Mouse (Mus musculus) olfactory bulb, adult 2 months (tissue): Measurements from ENCODE around the gene Crb2.

ENCODE experiments used
- CTCF ChIP-seq: fragments of 200-500 bp; IDR thresholded peaks from 2 replicates; pipeline ENCODE4 v1.5.1; 2012; ENCODE audit warnings: low read depth, mild to moderate bottlenecking, low read length, moderate library complexity; ENCODE audit not compliant: insufficient read depth
- POLR2A ChIP-seq: fragments of 200-500 bp; IDR thresholded peaks from 2 replicates; pipeline ENCODE4 v1.6.1; 2012; ENCODE audit warnings: mild to moderate bottlenecking, low read depth, low read length, moderate library complexity; ENCODE audit not compliant: insufficient read depth

DNA sequence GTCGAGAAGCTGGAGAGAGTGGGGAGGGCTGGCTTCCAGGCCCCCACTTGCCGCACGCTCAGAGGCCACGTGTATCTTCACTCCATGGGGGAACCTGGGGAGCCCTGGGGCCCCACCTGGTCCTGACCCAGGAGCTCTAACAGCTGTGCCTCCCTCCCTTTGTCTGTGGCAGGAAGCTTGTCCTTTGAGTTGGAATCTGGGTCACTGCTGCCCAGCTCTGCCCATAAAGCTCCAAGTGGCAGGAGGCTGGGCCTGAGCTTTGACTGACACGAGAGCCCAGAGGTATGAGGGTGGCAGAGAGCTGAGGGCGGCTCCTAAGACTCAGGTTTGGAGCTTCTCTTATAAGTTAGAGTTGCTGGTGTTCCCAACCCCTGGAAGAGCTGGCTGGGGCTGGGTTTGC lies 23.1 kb downstream of the Crb2 start:
- TF ChIP-seq CTCF: no peak
- no peak for TF ChIP-seq POLR2A
